Mouse (Mus musculus): ENCODE data around the gene Hinfp.

- no peak for TF ChIP-seq GATA1 (IDR thresholded peaks at IDR 0.05; ENCODE audit: borderline replicate concordance, low read length)
- no peak for TF ChIP-seq FLI1 (IDR thresholded peaks at IDR 0.05; ENCODE audit: low read length)
Measured at GRCm38 (mm10) chr9:44309756-44310155, 4.3 kb upstream of the Hinfp start.
